Mouse (Mus musculus): Measurements from ENCODE around the gene Rab21.

DNA sequence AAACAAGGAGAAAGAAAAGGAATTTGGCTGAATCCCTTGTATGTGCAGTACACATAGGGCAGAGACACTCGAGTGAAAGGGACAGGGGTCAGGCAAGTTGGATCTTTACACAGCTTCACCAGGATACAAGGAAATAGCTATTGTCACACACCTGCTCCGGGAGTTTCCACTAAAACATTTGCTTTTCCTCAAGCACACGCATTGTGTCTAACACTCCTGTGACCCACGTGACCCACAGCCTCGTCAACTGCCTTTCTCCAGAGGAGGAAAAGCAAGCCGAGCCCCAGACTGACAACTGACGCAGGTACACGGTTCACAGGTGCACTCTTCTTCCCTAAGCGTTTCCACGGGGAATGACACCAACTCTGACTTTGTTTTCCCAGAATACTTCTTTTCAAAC is 31.2 kb downstream of the Rab21 start:
- TF ChIP-seq POLR2A (IDR thresholded peaks at IDR 0.05; ENCODE audit: low read depth, low read length) (no peak), CTCF (IDR thresholded peaks at IDR 0.05; ENCODE audit: borderline replicate concordance, insufficient read depth, low read length) (no peak)

Measured in embryonic fibroblast, embryonic 13.5 days (primary cell).